Mouse (Mus musculus) gastrocnemius, postnatal 14 days (tissue): ENCODE results near the gene Adssl1. TPM values are rescaled to one million over a fixed set of nuclear protein-coding genes. Genes with fewer than 3 reads are reported as not detected.

ENCODE experiments used
- DNase-seq: peaks from one replicate; pipeline ENCODE4 v3.0.0; 2021; ENCODE audit warnings: mixed read lengths
- intact Hi-C: fragments of 180-260 bp; cut with DNase I; formaldehyde crosslinking; loops from one replicate; pipeline ENCODE4 v1.15.1; 2025; ENCODE audit warnings: low total_unique reads
- total RNA-seq, 2 experiments: library from RNA; stranded (reverse); gene quantifications; 2 replicates each; pipeline ENCODE4 v1.2.3; 2021

Gene Adssl1
- total RNA-seq, 2 experiments from 2014 or later = 462 to 471 TPM

GRCm38 (mm10) chr12:112644855-112645506 lies 25.1 kb downstream of the Adssl1 start:
- intact Hi-C loops = no loop called here
- no peak for DNase-seq

GRCm38 (mm10) chr12:112646139-112646538 lies 26.3 kb downstream of the Adssl1 start:
- intact Hi-C loops = no loop called here
- no peak for DNase-seq

GRCm38 (mm10) chr12:112648081-112648480 lies 28.2 kb downstream of the Adssl1 start:
- intact Hi-C loops = no loop called here
- no peak for DNase-seq

- intact Hi-C loops = loop anchor here (2.0 kb wide), 1 partner anchor 55 kb away; no protein-coding TSS in a partner anchor
- no peak for DNase-seq
Observed at GRCm38 (mm10) chr12:112651778-112652439, 32.1 kb downstream of the Adssl1 start.

- DNase-seq = peak; percentile 86
- intact Hi-C loops = loop anchor here (2.0 kb wide), 1 partner anchor 54 kb away; no protein-coding TSS in a partner anchor
Observed at GRCm38 (mm10) chr12:112653157-112653824, 33.4 kb downstream of the Adssl1 start.

- DNase-seq = no peak
- intact Hi-C loops = no loop called here
Observed at GRCm38 (mm10) chr12:112654076-112654475, 34.2 kb downstream of the Adssl1 start.

GRCm38 (mm10) chr12:112658619-112659018 lies 38.8 kb downstream of the Adssl1 start:
- no peak for DNase-seq
- intact Hi-C loops = no loop called here

- DNase-seq = peak; percentile 83
- intact Hi-C loops = no loop called here
Observed at GRCm38 (mm10) chr12:112659109-112659508, 39.3 kb downstream of the Adssl1 start.

GRCm38 (mm10) chr12:112660576-112661326 lies 40.9 kb downstream of the Adssl1 start:
- intact Hi-C loops = no loop called here
- DNase-seq = no peak

GRCm38 (mm10) chr12:112661327-112661605 lies 41.4 kb downstream of the Adssl1 start:
- no peak for DNase-seq
- intact Hi-C loops = no loop called here

- intact Hi-C loops = no loop called here
- no peak for DNase-seq
Observed at GRCm38 (mm10) chr12:112661851-112662250, 42.0 kb downstream of the Adssl1 start.

- no peak for DNase-seq
- intact Hi-C loops = no loop called here
Observed at GRCm38 (mm10) chr12:112663303-112663702, 43.5 kb downstream of the Adssl1 start.

- no peak for DNase-seq
- intact Hi-C loops = no loop called here
Observed at GRCm38 (mm10) chr12:112663716-112664115, 43.9 kb downstream of the Adssl1 start.

GRCm38 (mm10) chr12:112664124-112664523 lies 44.3 kb downstream of the Adssl1 start:
- intact Hi-C loops = no loop called here
- no peak for DNase-seq

GRCm38 (mm10) chr12:112664656-112665055 lies 44.8 kb downstream of the Adssl1 start:
- DNase-seq = no peak
- intact Hi-C loops = no loop called here

- DNase-seq = peak; percentile 70
- intact Hi-C loops = no loop called here
Observed at GRCm38 (mm10) chr12:112665445-112665844, 45.6 kb downstream of the Adssl1 start.

- intact Hi-C loops = no loop called here
- DNase-seq = no peak
Observed at GRCm38 (mm10) chr12:112665881-112666544, 46.2 kb downstream of the Adssl1 start.

- intact Hi-C loops = no loop called here
- no peak for DNase-seq
Observed at GRCm38 (mm10) chr12:112667619-112668297, 47.9 kb downstream of the Adssl1 start.
